15 mouse cellular contexts compared by ENCODE assay signal in genomic region chr2:157983276-157983675, GRCm38 (mm10).
"Had no signal": no experiment of that assay in that cellular context is flagged by ENCODE, and none has a peak within 500 bp of the region (broad histone marks: within the 10 kb centered on the region; RNA-seq: fewer than 3 reads in every experiment).

No protein-coding gene starts in this region.

- H3K27ac ChIP-seq: neural tube, embryonic 15.5 days; stomach, embryonic 15.5 days; stomach, postnatal 0 days had no signal

- H3K4me3 ChIP-seq: neural tube, embryonic 15.5 days; stomach, embryonic 15.5 days had no signal

- DNase-seq: retina, postnatal 1 day; right cerebral cortex, adult 18-20 months; right cerebral cortex, postnatal 14 days; right cerebral cortex, postnatal 25 days; right cerebral cortex, postnatal 4 days; spleen, adult 18-20 months; thymus, adult 18-20 months; thymus, adult 2 months; thymus, postnatal 14 days; thymus, postnatal 25 days; thymus, postnatal 36 days; thymus, postnatal 4 days had no signal
